Mouse (Mus musculus) MEL (cell line): ENCODE measurements at regions not wholly inside any gene's neighbourhood (a gene's known extent, or its start where the extent isn't known, plus 50 kb on each side); places are given as distances from the start of the nearest gene placed in this dataset.

Experiments
- DNase-seq: peaks from one replicate; pipeline ENCODE4 v3.0.0; 2011; ENCODE audit warnings: low read depth, low spot score
- H3K27ac ChIP-seq: 2 replicates; pipeline ENCODE4 v1.5.1; 2012; ENCODE audit warnings: low read depth, mild to moderate bottlenecking, control low read depth, low read length, moderate library complexity; ENCODE audit not compliant: control insufficient read depth
- H3K27me3 ChIP-seq, 2 experiments: fragments of 150-350 bp in 1 of 2; sonication (generic) in 1 of 2; 2 replicates each; pipeline ENCODE4 v1.6.1; 2012; ENCODE audit warnings: low read length in 2 of 2, mild to moderate bottlenecking in 2 of 2, improper control_type of control experiment in 1 of 2, moderate library complexity in 1 of 2; ENCODE audit not compliant: insufficient read depth in 2 of 2, control insufficient read depth in 1 of 2
- H3K36me3 ChIP-seq, 2 experiments: 2 replicates each; pipeline ENCODE4 v1.6.1; 2012 to 2014; ENCODE audit warnings: low read length in 2 of 2, improper control_type of control experiment in 1 of 2, inconsistent platforms in 1 of 2, mild to moderate bottlenecking in 1 of 2; ENCODE audit not compliant: insufficient read depth in 2 of 2, control insufficient read depth in 1 of 2
- H3K4me1 ChIP-seq, 2 experiments: fragments of 150-350 bp in 1 of 2; sonication (generic) in 1 of 2; 2 replicates each; pipeline ENCODE4 v1.6.1; 2012; ENCODE audit warnings: low read length in 2 of 2, improper control_type of control experiment in 1 of 2, mild to moderate bottlenecking in 1 of 2; ENCODE audit not compliant: insufficient read depth in 2 of 2, control insufficient read depth in 1 of 2
- H3K4me3 ChIP-seq, 2 experiments: fragments of 150-350 bp in 1 of 2; sonication (generic) in 1 of 2; 2 replicates each; pipeline ENCODE4 v1.5.1; 2012; ENCODE audit warnings: low read depth in 2 of 2, low read length in 2 of 2, mild to moderate bottlenecking in 2 of 2, moderate library complexity in 2 of 2, control low read depth in 1 of 2, improper control_type of control experiment in 1 of 2; ENCODE audit not compliant: control insufficient read depth in 1 of 2, insufficient read depth in 1 of 2
- H3K79me2 ChIP-seq: 2 replicates; pipeline ENCODE4 v1.6.1; 2012; ENCODE audit warnings: mild to moderate bottlenecking, low read length, moderate library complexity; ENCODE audit not compliant: control insufficient read depth, poor library complexity, insufficient read depth
- H3K9ac ChIP-seq: 2 replicates; pipeline ENCODE4 v1.6.1; 2012; ENCODE audit warnings: low read depth, mild to moderate bottlenecking, control low read depth, low read length, moderate library complexity; ENCODE audit not compliant: control insufficient read depth, poor library complexity, severe bottlenecking
- H3K9me3 ChIP-seq: fragments of 150-350 bp; sonication (generic); replicated peaks from 2 replicates; pipeline ENCODE4 v1.6.1; 2012; ENCODE audit warnings: mild to moderate bottlenecking, low read length, improper control_type of control experiment, moderate library complexity; ENCODE audit not compliant: insufficient read depth
- CHD1 ChIP-seq: IDR thresholded peaks from 2 replicates; pipeline ENCODE4 v1.6.1; 2012; ENCODE audit warnings: low read depth, mild to moderate bottlenecking, inconsistent platforms, low read length, improper control_type of control experiment
- CTCF ChIP-seq, 3 experiments: IDR thresholded peaks in 2 of 3; conservative IDR thresholded peaks in 1 of 3; 2 replicates each; pipeline ENCODE4 v1.5.1; 2011 to 2012; ENCODE audit warnings: low read length in 3 of 3, low read depth in 2 of 3, mild to moderate bottlenecking in 2 of 3, improper control_type of control experiment in 1 of 3, inconsistent platforms in 1 of 3, mixed read lengths in 1 of 3, moderate library complexity in 1 of 3; ENCODE audit not compliant: control insufficient read depth in 1 of 3, insufficient read depth in 1 of 3, poor library complexity in 1 of 3, severe bottlenecking in 1 of 3
- E2F4 ChIP-seq: IDR thresholded peaks from 2 replicates; pipeline ENCODE4 v1.6.1; 2011; ENCODE audit warnings: low read depth, low read length, improper control_type of control experiment, borderline replicate concordance
- ELF1 ChIP-seq: IDR thresholded peaks from 2 replicates; pipeline ENCODE4 v1.6.1; 2014; ENCODE audit warnings: low read depth, mild to moderate bottlenecking, inconsistent platforms, low read length, improper control_type of control experiment, moderate library complexity
- EP300 ChIP-seq, 2 experiments: IDR thresholded peaks; 2 replicates each; pipeline ENCODE4 v1.6.1; 2011; ENCODE audit warnings: improper control_type of control experiment in 2 of 2, low read length in 2 of 2, low read depth in 1 of 2, mild to moderate bottlenecking in 1 of 2
- GATA1 ChIP-seq: IDR thresholded peaks from 2 replicates; pipeline ENCODE4 v1.6.1; 2011; ENCODE audit warnings: low read depth, low read length, improper control_type of control experiment
- HCFC1 ChIP-seq: IDR thresholded peaks from 2 replicates; pipeline ENCODE4 v1.6.1; 2012; ENCODE audit warnings: low read depth, mild to moderate bottlenecking, inconsistent platforms, low read length, improper control_type of control experiment, moderate library complexity
- JUND ChIP-seq: IDR thresholded peaks from 2 replicates; pipeline ENCODE4 v1.6.1; 2011; ENCODE audit warnings: low read depth, mild to moderate bottlenecking, improper control_type of control experiment, low read length
- MAFK ChIP-seq: IDR thresholded peaks from 2 replicates; pipeline ENCODE4 v1.6.1; 2011; ENCODE audit warnings: low read depth, mild to moderate bottlenecking, low read length, improper control_type of control experiment, borderline replicate concordance
- MAX ChIP-seq: IDR thresholded peaks from 2 replicates; pipeline ENCODE4 v1.6.1; 2011; ENCODE audit warnings: low read length, improper control_type of control experiment
- MAZ ChIP-seq: IDR thresholded peaks from 2 replicates; pipeline ENCODE4 v1.6.1; 2012; ENCODE audit warnings: low read depth, mild to moderate bottlenecking, inconsistent platforms, low read length, improper control_type of control experiment
- MEF2A ChIP-seq: IDR thresholded peaks from 2 replicates; pipeline ENCODE4 v1.6.1; 2014; ENCODE audit warnings: low read depth, mild to moderate bottlenecking, inconsistent platforms, low read length, improper control_type of control experiment; ENCODE audit not compliant: poor library complexity, insufficient replicate concordance, severe bottlenecking; ENCODE audit errors: extremely low read depth
- MYB ChIP-seq: IDR thresholded peaks from 2 replicates; pipeline ENCODE4 v1.6.1; 2011; ENCODE audit warnings: mild to moderate bottlenecking, low read depth, low read length, improper control_type of control experiment
- NELFE ChIP-seq: IDR thresholded peaks from 2 replicates; pipeline ENCODE4 v1.6.1; 2011; ENCODE audit warnings: low read depth, low read length, improper control_type of control experiment
- NRF1 ChIP-seq: IDR thresholded peaks from 2 replicates; pipeline ENCODE4 v1.6.1; 2014; ENCODE audit warnings: low read depth, mild to moderate bottlenecking, inconsistent platforms, low read length, improper control_type of control experiment, moderate library complexity; ENCODE audit not compliant: poor library complexity, insufficient read depth, severe bottlenecking
- POLR2AphosphoS5 ChIP-seq: IDR thresholded peaks from 2 replicates; pipeline ENCODE4 v1.6.1; 2012; ENCODE audit warnings: low read depth, borderline replicate concordance, mild to moderate bottlenecking, inconsistent platforms, low read length, moderate library complexity, mixed read lengths
- RAD21 ChIP-seq: IDR thresholded peaks from 2 replicates; pipeline ENCODE4 v1.6.1; 2011; ENCODE audit warnings: mild to moderate bottlenecking, low read depth, low read length, improper control_type of control experiment
- RCOR1 ChIP-seq: IDR thresholded peaks from 2 replicates; pipeline ENCODE4 v1.6.1; 2012; ENCODE audit warnings: low read depth, mild to moderate bottlenecking, inconsistent platforms, low read length, improper control_type of control experiment
- SMC3 ChIP-seq: IDR thresholded peaks from 2 replicates; pipeline ENCODE4 v1.6.1; 2011; ENCODE audit warnings: low read depth, low read length, improper control_type of control experiment
- TAL1 ChIP-seq: IDR thresholded peaks from 2 replicates; pipeline ENCODE4 v1.6.1; 2012; ENCODE audit warnings: mild to moderate bottlenecking, inconsistent platforms, low read length, moderate library complexity, mixed read lengths
- USF1 ChIP-seq: IDR thresholded peaks from 2 replicates; pipeline ENCODE4 v1.6.1; 2014; ENCODE audit warnings: low read depth, mild to moderate bottlenecking, inconsistent platforms, low read length, improper control_type of control experiment, moderate library complexity
- USF2 ChIP-seq, 2 experiments: IDR thresholded peaks; 2 replicates each; pipeline ENCODE4 v1.6.1; 2011 to 2012; ENCODE audit warnings: improper control_type of control experiment in 2 of 2, low read length in 2 of 2, borderline replicate concordance in 1 of 2, inconsistent platforms in 1 of 2, low read depth in 1 of 2, mild to moderate bottlenecking in 1 of 2; ENCODE audit not compliant: insufficient read depth in 1 of 2
- ZC3H11A ChIP-seq: IDR thresholded peaks from 2 replicates; pipeline ENCODE4 v1.6.1; 2012; ENCODE audit warnings: low read depth, mild to moderate bottlenecking, inconsistent platforms, low read length, improper control_type of control experiment

DNA sequence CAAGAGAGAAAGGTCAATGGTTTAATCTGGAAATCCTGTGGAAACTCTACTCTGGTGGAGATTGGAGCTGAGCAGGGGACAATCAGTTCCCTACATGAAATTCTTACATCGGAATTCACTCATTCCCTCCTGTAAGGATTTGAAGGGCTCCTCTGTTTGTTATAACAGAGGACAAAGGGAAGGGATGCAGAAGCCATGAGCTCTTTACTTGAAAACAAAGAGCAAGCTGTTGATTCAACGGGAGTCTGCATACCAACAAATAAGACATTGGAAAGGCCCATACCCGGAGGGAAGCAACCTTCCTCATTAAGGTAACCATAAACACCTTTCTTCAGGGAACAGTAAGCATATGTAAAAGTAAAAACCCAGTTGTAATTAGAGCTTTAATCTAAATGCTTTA is 359.3 kb downstream of the Cenpc1 start:
- H3K9ac ChIP-seq, result no peak overlapping the region
- H3K27ac ChIP-seq, result no peak overlapping the region
- no peaks in the 10 kb centered on the region for H3K79me2 ChIP-seq
- no peaks in the 10 kb centered on the region for H3K4me1 ChIP-seq
- H3K36me3 ChIP-seq, result no peaks in the 10 kb centered on the region
- no peak overlapping the region for H3K4me3 ChIP-seq
- DNase-seq, result no peak
- no peaks in the 10 kb centered on the region for H3K9me3 ChIP-seq
- no peaks in the 10 kb centered on the region for H3K27me3 ChIP-seq
- TF ChIP-seq E2F4 (no peak), RCOR1 (no peak), TAL1 (no peak), ELF1 (no peak), USF1 (no peak), POLR2AphosphoS5 (no peak)

DNA sequence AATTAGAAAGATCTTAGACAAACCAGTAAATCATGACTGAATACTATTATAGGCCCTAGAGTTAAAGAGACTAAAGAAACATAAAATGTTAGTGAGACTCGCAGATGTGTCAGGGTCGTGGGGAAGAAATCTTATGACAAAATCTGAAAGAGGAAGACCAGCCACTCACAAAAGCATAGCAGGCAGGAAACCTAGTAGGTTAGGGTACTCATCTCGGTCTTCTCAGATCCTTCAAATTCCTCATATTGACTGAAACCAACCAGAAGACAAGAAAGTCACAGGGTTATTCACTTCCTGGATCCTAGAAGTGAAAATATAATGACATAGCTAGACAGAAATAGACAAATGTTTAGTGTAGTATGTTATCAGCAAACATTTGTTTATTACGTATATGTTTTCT is 387.5 kb downstream of the Cenpc1 start:
- H3K4me3 ChIP-seq, result no peak overlapping the region
- TF ChIP-seq CTCF (IDR thresholded peaks at IDR 0.05 in 2 of 3, conservative IDR thresholded peaks at IDR 0.05 in 1 of 3; ENCODE audit: control insufficient read depth in 1 of 3, insufficient read depth in 1 of 3, low read depth in 2 of 3, low read length in 3 of 3, poor library complexity in 1 of 3, severe bottlenecking in 1 of 3), result no peak
- TF ChIP-seq GATA1, result no peak
- TF ChIP-seq NRF1, result no peak
- no peak for TF ChIP-seq EP300 (IDR thresholded peaks at IDR 0.05; ENCODE audit: low read depth in 1 of 2, low read length in 2 of 2)
- TF ChIP-seq TAL1, result no peak
- TF ChIP-seq ZC3H11A, result no peak
- TF ChIP-seq MYB, result no peak
- no peak for TF ChIP-seq SMC3
- TF ChIP-seq JUND, result no peak
- no peaks in the 10 kb centered on the region for H3K9me3 ChIP-seq
- no peaks in the 10 kb centered on the region for H3K4me1 ChIP-seq
- H3K36me3 ChIP-seq, result no peaks in the 10 kb centered on the region
- H3K27ac ChIP-seq, result no peak overlapping the region
- no peak for DNase-seq
- no peaks in the 10 kb centered on the region for H3K79me2 ChIP-seq
- no peaks in the 10 kb centered on the region for H3K27me3 ChIP-seq
- H3K9ac ChIP-seq, result no peak overlapping the region

DNA sequence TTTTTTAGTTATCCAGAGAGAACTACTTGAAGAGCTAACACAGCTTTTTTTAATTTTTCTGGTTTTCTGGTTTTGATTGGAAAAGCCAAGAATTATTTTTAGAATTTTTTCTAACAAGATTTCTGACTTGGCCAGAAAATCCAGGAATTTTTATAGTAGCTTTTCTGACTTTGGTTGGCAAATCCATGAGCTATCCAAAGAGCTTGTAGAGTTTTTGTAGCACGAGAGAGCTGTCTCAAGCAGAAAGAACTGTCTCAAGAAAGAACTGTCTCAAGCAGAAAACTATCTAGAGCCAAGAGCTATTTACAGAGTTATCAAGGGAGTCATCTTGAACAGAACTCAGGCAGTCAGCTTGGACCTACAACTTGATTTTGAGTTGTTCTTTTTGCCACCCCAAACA is 394.3 kb downstream of the Cenpc1 start:
- TF ChIP-seq CHD1, result no peak
- no peak for TF ChIP-seq NRF1
- TF ChIP-seq ELF1, result no peak
- TF ChIP-seq SMC3, result no peak
- TF ChIP-seq RAD21, result no peak
- no peak for TF ChIP-seq NELFE
- TF ChIP-seq EP300 (IDR thresholded peaks at IDR 0.05; ENCODE audit: low read depth in 1 of 2, low read length in 2 of 2), result no peak
- no peak for TF ChIP-seq GATA1
- TF ChIP-seq USF2 (IDR thresholded peaks at IDR 0.05; ENCODE audit: borderline replicate concordance in 1 of 2, insufficient read depth in 1 of 2, low read depth in 1 of 2, low read length in 2 of 2), result no peak
- no peak for TF ChIP-seq JUND
- TF ChIP-seq HCFC1, result no peak
- TF ChIP-seq MEF2A, result no peak
- no peak for TF ChIP-seq MAFK
- TF ChIP-seq MAZ, result no peak
- TF ChIP-seq MAX, result no peak
- TF ChIP-seq POLR2AphosphoS5, result no peak
- TF ChIP-seq MYB, result no peak
- no peaks in the 10 kb centered on the region for H3K36me3 ChIP-seq
- H3K27ac ChIP-seq, result no peak overlapping the region
- no peak overlapping the region for H3K9ac ChIP-seq
- H3K4me3 ChIP-seq, result no peak overlapping the region
- no peaks in the 10 kb centered on the region for H3K4me1 ChIP-seq
- DNase-seq, result no peak
- no peaks in the 10 kb centered on the region for H3K79me2 ChIP-seq
- no peaks in the 10 kb centered on the region for H3K9me3 ChIP-seq
- H3K27me3 ChIP-seq, result no peaks in the 10 kb centered on the region
